Mouse (Mus musculus): ENCODE data around the gene Rrp12.
"Not testable (repeated sequence)": the region's sequence is repeated elsewhere in the genome, so short reads cannot be mapped to it uniquely, and the experiment has no call there.

Gene Rrp12

DNA sequence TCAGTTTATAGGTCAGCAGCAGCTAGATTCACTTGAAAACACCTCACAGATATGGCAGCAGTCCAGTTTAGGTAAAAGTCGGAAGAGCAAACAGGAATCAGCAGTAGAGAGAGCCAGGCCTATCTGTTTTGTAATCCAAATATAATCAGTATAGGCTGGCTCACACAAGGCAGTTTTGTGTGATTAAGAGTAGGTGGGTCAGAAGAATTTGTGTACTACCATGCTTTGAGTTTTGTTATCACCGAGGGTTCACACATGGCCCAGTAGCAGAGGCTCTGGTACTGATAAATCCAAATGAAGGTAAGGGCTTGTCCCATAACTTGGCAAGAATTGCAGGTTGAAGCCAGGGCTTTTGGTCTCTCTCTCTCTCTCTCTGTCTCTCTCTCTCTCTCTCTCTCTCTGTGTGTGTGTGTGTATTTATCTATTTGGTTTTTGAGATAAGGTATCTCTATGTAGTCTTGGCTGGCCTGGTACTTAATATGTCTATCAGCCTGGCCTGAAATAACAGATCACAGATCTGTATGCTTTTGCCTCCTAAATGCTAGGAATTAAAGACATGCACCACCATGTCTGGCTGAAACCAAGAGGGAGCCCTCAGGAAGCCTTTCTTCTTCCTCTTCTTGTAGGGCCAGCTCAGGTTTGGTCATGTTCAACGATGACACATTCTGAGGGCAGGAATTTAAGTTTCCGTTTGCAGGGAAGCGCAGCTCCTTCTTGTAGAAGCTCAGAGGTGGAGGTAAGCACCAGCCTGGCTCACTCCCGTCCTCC is 10.5 kb upstream of the Rrp12 start:
- no peak for DNase-seq (ENCODE audit: low spot score in 2 of 2)

- DNase-seq (ENCODE audit: low spot score in 2 of 2): no peak
These were observed 9.3 kb upstream of the Rrp12 start for GRCm38 (mm10) chr19:41905246-41905645.

DNA sequence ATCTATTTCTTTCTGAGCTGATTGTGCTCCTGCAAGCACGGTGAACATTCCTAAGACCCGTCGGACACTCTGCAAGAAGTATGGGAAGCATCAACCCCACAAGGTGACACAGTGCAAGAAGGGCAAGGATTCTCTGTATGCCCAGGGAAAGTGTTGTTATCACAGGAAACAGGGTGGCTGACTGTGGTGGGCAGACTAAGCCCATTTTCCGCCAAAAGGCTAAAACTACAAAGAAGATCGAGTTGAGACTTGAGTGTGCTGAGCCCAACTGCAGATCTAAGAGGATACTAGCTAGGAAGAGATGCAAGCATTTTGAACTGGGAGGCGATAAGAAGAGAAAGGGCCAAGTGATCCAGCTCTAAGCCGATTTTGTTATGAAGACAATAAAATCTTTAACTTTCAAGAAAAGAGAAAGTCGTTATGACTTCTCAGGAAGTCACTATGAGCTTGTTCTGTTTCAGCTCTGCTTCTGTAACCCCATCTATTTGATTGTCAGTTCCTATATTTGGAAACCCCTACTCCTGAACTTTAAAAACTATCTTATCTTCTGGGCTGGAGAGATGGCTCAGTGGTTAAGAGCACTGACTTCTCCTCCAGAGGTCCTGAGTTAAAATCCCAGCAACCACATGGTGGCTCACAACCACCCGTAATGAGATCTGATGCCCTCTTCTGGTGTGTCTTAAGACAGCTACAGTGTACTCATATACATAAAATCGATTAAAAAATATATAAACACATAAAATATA is 7.0 kb upstream of the Rrp12 start:
- DNase-seq (ENCODE audit: low spot score in 2 of 2): no peak

DNA sequence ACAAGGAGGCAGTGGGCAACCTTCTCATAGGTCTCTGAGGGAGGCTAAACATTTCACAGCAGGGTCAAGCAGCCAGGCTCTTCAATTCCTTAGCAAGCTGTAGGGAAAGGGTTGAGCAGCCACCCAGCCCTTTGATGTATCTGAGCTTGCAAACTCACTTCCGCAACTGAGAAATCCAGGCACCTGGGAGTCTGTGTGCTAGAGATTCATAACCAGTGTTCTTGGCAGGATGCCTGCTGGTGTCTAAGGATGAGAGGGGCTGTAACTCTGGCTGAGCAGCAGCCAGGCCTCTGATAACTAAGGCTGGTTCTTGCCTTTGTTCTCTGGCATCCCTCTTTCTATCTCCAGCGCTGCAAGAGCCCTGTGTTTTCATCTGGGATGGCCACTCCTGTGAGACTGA is 5.7 kb upstream of the Rrp12 start:
- no peak for DNase-seq (ENCODE audit: low spot score in 2 of 2)

GRCm38 (mm10) chr19:41900495-41901090 is 4.6 kb upstream of the Rrp12 start:
- no peak for DNase-seq (ENCODE audit: low spot score in 2 of 2)

GRCm38 (mm10) chr19:41898860-41899259 is 2.9 kb upstream of the Rrp12 start:
- no peak for DNase-seq (ENCODE audit: low spot score in 2 of 2)

GRCm38 (mm10) chr19:41896319-41896711 is 342 bp upstream of the Rrp12 start:
- DNase-seq (ENCODE audit: low spot score in 2 of 2): no peak

DNA sequence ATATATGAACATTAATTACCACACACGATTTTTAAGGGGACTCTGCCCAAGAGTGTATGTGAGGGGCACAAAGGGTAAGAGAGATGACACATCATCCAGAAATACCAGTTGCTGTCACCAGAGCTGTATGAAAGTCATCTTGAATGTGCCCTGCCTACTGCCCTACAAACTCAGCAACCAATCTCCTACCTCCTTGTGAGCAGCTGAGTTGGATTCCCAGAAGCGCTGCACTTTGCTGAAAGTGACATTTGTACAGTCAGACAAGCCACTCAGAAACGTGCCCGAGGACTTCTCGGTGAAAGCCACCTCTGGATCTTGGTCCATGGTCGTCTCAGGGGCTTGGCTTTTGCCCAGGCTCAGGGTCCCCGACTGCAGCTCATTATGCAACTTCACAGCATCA is 1.0 kb downstream of the Rrp12 start:
- DNase-seq (ENCODE audit: low spot score in 2 of 2): no peak

- no peak for DNase-seq (ENCODE audit: low spot score in 2 of 2)
These were observed 7.8 kb downstream of the Rrp12 start for GRCm38 (mm10) chr19:41888191-41888590.

DNA sequence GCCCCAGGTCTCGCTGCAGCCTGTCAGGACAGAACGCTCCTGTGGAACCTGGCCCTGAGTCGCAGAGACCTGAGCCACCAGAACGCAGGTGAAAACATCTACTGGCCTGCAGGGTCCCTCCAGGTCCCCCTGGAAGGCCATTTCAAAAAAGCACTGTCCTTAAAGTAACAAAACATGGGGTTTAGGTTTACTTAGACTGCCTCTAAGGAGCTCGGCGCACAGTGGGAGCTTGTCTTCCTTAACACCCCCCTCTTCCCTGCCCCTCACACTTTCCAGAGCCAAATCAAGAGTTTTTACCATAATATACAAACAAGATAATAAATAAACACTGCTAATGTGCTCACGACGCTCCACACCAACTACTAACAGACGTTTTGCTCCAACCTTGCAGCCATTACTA is 12.1 kb downstream of the Rrp12 start:
- DNase-seq (ENCODE audit: low spot score in 2 of 2): no peak

- DNase-seq (ENCODE audit: low spot score in 2 of 2): no peak
These were observed 14.1 kb downstream of the Rrp12 start for GRCm38 (mm10) chr19:41881842-41882241.

DNA sequence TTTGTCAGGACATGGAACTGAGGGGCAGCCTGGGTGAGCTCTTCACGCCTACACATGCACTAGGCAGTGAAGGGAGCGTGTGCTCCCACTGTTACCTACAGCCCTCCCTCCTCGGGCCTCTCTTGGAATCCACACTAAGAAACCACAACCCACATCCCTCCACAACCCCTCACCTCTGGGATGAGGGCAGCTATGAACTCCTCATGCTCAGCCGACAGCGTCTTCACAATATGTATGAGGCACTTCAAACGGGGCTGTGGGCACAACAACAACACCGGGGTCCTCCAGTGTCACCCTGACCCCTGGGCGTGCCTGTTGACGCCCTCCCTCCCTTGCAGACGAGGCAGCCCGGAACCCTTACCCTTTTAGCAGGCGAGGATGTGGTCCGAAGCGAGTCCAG is 21.6 kb downstream of the Rrp12 start:
- no peak for DNase-seq (ENCODE audit: low spot score in 2 of 2)

GRCm38 (mm10) chr19:41872285-41872684 is 23.7 kb downstream of the Rrp12 start:
- no peak for DNase-seq (ENCODE audit: low spot score in 2 of 2)

DNA sequence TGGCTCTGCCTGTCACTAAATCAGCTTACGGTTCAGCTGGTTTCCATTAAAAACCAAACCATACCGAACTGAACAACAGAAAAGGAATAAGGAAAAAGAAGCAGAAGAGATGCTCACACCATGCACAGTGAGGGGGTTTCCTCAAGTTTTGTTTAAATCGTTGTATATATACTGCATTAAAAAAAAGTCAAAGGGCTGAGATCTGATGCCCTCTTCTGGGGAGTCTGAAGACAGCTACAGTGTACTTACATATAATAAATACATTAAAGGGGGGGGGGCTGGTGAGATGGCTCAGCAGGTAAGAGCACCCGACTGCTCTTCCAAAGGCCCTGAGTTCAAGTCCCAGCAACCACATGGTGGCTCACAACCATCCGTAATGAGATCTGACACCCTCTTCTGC is 26.0 kb downstream of the Rrp12 start:
- not testable (repeated sequence) for DNase-seq (ENCODE audit: low spot score in 2 of 2)

DNA sequence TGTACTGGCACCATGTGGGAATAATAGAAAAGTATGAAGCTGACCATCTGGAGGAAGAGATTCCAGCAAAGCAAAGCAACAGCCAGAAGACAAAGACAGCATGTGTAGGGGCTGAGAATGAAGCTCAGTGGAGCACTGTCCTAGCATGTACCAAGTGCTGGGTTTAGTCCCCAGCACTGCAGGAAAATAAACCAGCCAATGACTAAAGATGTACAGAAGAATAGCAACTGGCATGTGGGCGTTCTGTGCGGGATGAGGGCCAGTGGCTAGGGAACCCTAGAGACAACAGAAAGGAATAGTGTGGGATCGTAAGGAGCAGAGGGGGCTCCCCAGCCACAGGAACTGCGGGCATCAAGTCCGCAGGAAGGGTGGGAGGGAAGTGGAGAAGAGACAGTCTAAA is 26.7 kb downstream of the Rrp12 start:
- no peak for DNase-seq (ENCODE audit: low spot score in 2 of 2)

GRCm38 (mm10) chr19:41866707-41867106 is 29.3 kb downstream of the Rrp12 start:
- DNase-seq (ENCODE audit: low spot score in 2 of 2): no peak

DNA sequence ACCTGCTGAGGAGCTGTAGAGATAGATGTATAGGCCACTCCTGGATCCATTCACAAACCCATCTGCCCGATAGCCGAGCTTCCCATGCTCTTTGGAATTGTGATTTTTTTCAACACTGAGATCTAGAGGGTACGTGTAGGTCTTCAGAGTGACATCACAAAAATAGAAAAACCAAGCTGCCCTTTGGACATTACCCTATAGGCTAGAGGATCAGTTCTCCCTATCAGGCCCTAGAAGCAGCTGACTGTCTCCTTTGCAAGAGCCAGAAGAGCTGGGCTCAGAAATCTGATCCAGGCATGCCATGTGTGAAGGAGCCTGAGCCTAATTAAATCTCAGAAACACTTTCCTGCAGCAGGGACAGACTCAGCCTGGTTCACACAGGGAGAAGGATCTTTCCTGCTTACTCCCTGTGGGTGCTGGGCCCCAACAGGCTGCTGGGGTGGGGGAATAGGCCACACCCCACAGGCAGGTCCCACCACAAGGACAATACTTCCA is 38.1 kb downstream of the Rrp12 start:
- no peak for DNase-seq (ENCODE audit: low spot score in 2 of 2)

- DNase-seq (ENCODE audit: low spot score in 2 of 2): no peak
These were observed 38.7 kb downstream of the Rrp12 start for GRCm38 (mm10) chr19:41857086-41857762.

DNA sequence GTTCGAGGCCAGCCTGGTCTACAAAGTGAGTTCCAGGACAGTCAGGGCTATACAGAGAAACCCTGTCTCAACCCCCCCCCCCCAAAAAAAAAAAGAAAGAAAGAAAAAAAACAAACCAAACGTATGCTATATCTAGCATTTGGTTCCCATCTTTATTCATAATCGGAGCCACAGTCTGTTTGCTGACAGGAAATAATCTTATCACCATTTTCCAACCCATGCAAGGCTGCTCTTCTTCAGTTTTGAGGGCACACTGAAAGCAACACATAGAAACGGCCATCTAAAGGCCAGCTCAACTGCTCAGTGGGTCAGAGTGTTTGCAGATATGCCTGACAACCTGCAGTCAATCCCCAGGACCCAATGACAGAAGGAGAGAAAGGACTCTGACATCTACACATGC is 43.5 kb downstream of the Rrp12 start:
- DNase-seq (ENCODE audit: low spot score in 2 of 2): no peak

DNA sequence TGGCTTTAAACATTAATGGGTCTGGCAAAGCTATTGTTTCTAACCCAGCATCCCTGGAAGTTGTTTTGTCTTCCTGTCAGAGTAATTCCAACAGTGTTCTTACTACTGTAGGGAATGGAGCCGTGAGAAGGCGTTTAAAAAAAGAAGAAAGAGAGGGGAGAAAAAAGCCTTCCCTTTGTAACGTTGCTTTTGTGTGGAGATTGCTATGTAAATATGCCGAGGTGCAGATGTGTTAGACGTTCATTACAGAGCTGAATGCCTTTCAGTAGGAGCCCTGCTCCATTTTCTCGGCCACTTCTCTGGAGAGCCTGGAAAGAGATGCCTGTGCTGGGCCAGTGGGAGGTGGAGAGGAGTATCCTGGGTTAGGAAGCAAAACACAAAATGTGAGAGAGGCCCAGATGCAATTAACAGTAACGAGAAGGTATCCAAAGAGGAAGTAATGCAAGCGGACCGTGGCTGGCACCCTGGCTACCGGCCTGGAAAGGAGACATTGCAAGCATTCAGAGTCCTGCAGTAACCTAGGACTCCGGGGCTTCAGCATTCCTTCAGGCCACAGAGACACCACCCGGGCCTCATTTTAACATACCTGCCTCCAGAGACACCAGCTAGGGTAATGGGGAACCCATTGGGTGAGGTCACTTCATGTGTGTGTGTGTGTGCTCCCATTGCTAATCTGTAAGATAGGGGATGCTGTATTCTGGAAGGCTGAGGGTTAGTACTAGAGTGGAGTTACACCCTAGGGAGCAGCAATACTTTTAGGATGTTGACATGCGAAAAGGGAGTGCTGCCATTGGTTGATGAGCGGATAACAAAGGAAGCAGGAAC is 45.0 kb downstream of the Rrp12 start:
- no peak for DNase-seq (ENCODE audit: low spot score in 2 of 2)

- no peak for DNase-seq (ENCODE audit: low spot score in 2 of 2)
These were observed 45.8 kb downstream of the Rrp12 start for GRCm38 (mm10) chr19:41850021-41850718.

Measured in spleen, postnatal 14 days (tissue).